Mouse (Mus musculus): ENCODE results near the gene Kat8.

DNA sequence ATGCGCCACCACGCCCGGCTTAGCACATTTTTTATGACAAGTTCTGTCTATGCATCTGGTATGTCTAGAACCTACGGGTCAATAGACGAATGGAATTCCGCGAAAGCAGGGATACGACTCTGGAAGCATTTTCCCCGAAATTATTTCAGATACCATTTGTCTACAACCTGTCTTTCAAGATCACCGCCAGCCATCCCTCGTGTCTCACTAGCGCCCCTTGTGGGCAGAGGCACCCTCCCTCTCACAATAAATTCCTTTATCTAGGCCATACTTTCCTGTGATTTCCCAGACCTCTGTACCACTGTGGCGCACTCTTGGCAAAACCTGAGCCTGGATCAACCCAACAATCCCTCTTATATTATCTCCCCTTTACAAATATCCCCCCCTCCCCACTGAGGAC lies 15.9 kb upstream of the Kat8 start:
- TF ChIP-seq POLR2A (IDR thresholded peaks at IDR 0.05; ENCODE audit: borderline replicate concordance, control insufficient read depth, low read depth, low read length) (no peak), CTCF (IDR thresholded peaks at IDR 0.05; ENCODE audit: control insufficient read depth, insufficient read depth, low read length) (peak; percentile 89)
